Mouse (Mus musculus) kidney, postnatal 0 days (tissue): ENCODE results near the gene Ppme1. TPM values are rescaled to one million over a fixed set of nuclear protein-coding genes. Genes with fewer than 3 reads are reported as not detected.

Experiments
- ATAC-seq: fragments of 200-750 bp; cut with Nextera tagmentation; replicated peaks from 2 replicates; pipeline ENCODE4 v1.8.0; 2017; ENCODE audit warnings: low read depth, moderate number of reproducible peaks, moderate TSS enrichment, moderate library complexity; ENCODE audit not compliant: low FRiP score
- DNase-seq: peaks from one replicate; pipeline ENCODE4 v3.0.0-alpha.2; 2016; ENCODE audit warnings: low spot score
- H3K27ac ChIP-seq: fragments of 300-500 bp; sonication (generic); 2 replicates; pipeline ENCODE4 v1.5.1; 2014; ENCODE audit warnings: mild to moderate bottlenecking
- H3K27me3 ChIP-seq: fragments of 300-500 bp; sonication (generic); 2 replicates; pipeline ENCODE4 v1.6.1; 2014; ENCODE audit warnings: low read length, mixed read lengths; ENCODE audit not compliant: insufficient read depth
- H3K36me3 ChIP-seq: fragments of 300-500 bp; sonication (generic); 2 replicates; pipeline ENCODE4 v1.6.1; 2014; ENCODE audit warnings: low read length, mixed read lengths; ENCODE audit not compliant: insufficient read depth
- H3K4me1 ChIP-seq: fragments of 300-500 bp; sonication (generic); replicated peaks from 2 replicates; pipeline ENCODE4 v1.6.1; 2014; ENCODE audit warnings: antibody characterized with exemption, low read length, mixed read lengths; ENCODE audit not compliant: insufficient read depth
- H3K4me2 ChIP-seq: fragments of 300-500 bp; sonication (generic); 2 replicates; pipeline ENCODE4 v1.6.1; 2014; ENCODE audit warnings: mild to moderate bottlenecking, low read length, moderate library complexity, mixed read lengths
- H3K4me3 ChIP-seq: fragments of 300-500 bp; sonication (generic); replicated peaks from 2 replicates; pipeline ENCODE4 v1.5.1; 2014; ENCODE audit warnings: low read depth, low read length
- H3K9ac ChIP-seq: fragments of 300-500 bp; sonication (generic); 2 replicates; pipeline ENCODE4 v1.6.1; 2014; ENCODE audit warnings: low read depth, low read length
- H3K9me3 ChIP-seq: fragments of 300-500 bp; sonication (generic); replicated peaks from 2 replicates; pipeline ENCODE4 v1.6.1; 2016; ENCODE audit warnings: low read length, inconsistent platforms, mixed read lengths
- CTCF ChIP-seq: IDR thresholded peaks from 2 replicates; pipeline ENCODE4 v1.5.1; 2016; ENCODE audit warnings: antibody characterized with exemption, low read depth, mild to moderate bottlenecking, moderate library complexity
- WGBS: fragments of 180-500 bp; shearing (Covaris S2); extraction: QIAGEN DNeasy Blood & Tissue Kit; methylation state at CpG from one replicate; pipeline ENCODE4 v1.1.7; 2014; 5-methylcytosine and 5-hydroxymethylcytosine counted together
- polyA plus RNA-seq: library from polyadenylated mRNA; unstranded; fragments of >200 nt; fragmentation: Nextera tagmentation; extraction: Ambion mirVana; gene quantifications from 2 replicates; pipeline ENCODE4 v1.2.1, GENCODE M21; 2015

Ppme1 gene
- polyA plus RNA-seq, 1 experiment from 2014 or later, result 45.9 TPM

- 27% methylated on average over 6 of the region's 6 CpGs for WGBS
- DNase-seq, result peak; percentile 56
- TF ChIP-seq CTCF, result no peak
Observed at GRCm38 (mm10) chr7:100364888-100365287, 7.2 kb downstream of the Ppme1 start.

GRCm38 (mm10) chr7:100363162-100363561 is 8.9 kb downstream of the Ppme1 start:
- Histone ChIP-seq H3K9me3 (no peaks in the 10 kb centered on the region), H3K4me1 (no peaks in the 10 kb centered on the region), H3K27me3 (no peaks in the 10 kb centered on the region), H3K36me3 (no peaks in the 10 kb centered on the region), H3K4me3 (no peak overlapping the region), H3K4me2 (no peak overlapping the region), H3K9ac (no peak overlapping the region), H3K27ac (no peak overlapping the region)
- WGBS, result 79% methylated on average over 2 of the region's 2 CpGs
- ATAC-seq (no peak), DNase-seq (no peak)
- no peak for TF ChIP-seq CTCF

More at GRCm38 (mm10) chr7:100364888-100365287, 7.2 kb downstream of the Ppme1 start:
- no peak overlapping the region for H3K9ac ChIP-seq
- no peak overlapping the region for H3K4me2 ChIP-seq
- no peaks in the 10 kb centered on the region for H3K4me1 ChIP-seq
- no peaks in the 10 kb centered on the region for H3K27me3 ChIP-seq
- ATAC-seq, result no peak
- H3K9me3 ChIP-seq, result no peaks in the 10 kb centered on the region
- H3K27ac ChIP-seq, result no peak overlapping the region
- no peak overlapping the region for H3K4me3 ChIP-seq
- H3K36me3 ChIP-seq, result no peaks in the 10 kb centered on the region

GRCm38 (mm10) chr7:100357856-100358255 is 14.3 kb downstream of the Ppme1 start:
- Histone ChIP-seq H3K36me3 (no peaks in the 10 kb centered on the region), H3K9me3 (no peaks in the 10 kb centered on the region), H3K4me3 (no peak overlapping the region), H3K9ac (no peak overlapping the region), H3K4me1 (no peaks in the 10 kb centered on the region), H3K4me2 (no peak overlapping the region), H3K27ac (no peak overlapping the region), H3K27me3 (no peaks in the 10 kb centered on the region)
- TF ChIP-seq CTCF, result no peak
- ATAC-seq (no peak), DNase-seq (no peak)

- ATAC-seq (no peak), DNase-seq (peak; percentile 29)
- H3K4me2 ChIP-seq, result no peak overlapping the region
- no peaks in the 10 kb centered on the region for H3K4me1 ChIP-seq
- H3K27ac ChIP-seq, result no peak overlapping the region
- H3K9ac ChIP-seq, result no peak overlapping the region
- H3K9me3 ChIP-seq, result no peaks in the 10 kb centered on the region
- 55% methylated on average over 1 of the region's 1 CpGs for WGBS
- no peak for TF ChIP-seq CTCF
- H3K4me3 ChIP-seq, result no peak overlapping the region
- no peaks in the 10 kb centered on the region for H3K27me3 ChIP-seq
- no peaks in the 10 kb centered on the region for H3K36me3 ChIP-seq
Observed at GRCm38 (mm10) chr7:100356768-100357167, 15.3 kb downstream of the Ppme1 start.

- ATAC-seq, result no peak
- 66% methylated on average over 5 of the region's 5 CpGs for WGBS
- TF ChIP-seq CTCF, result no peak
Observed at GRCm38 (mm10) chr7:100356324-100356723, 15.8 kb downstream of the Ppme1 start.

GRCm38 (mm10) chr7:100354984-100355383 is 17.1 kb downstream of the Ppme1 start:
- Histone ChIP-seq H3K27ac (no peak overlapping the region), H3K4me1 (no peaks in the 10 kb centered on the region), H3K9me3 (no peaks in the 10 kb centered on the region), H3K4me2 (no peak overlapping the region), H3K9ac (no peak overlapping the region), H3K4me3 (no peak overlapping the region), H3K36me3 (no peaks in the 10 kb centered on the region), H3K27me3 (no peaks in the 10 kb centered on the region)
- no peak for ATAC-seq
- DNase-seq, result no peak
- WGBS, result 70% methylated on average over 4 of the region's 4 CpGs
- TF ChIP-seq CTCF, result no peak

More at GRCm38 (mm10) chr7:100356324-100356723, 15.8 kb downstream of the Ppme1 start:
- no peaks in the 10 kb centered on the region for H3K36me3 ChIP-seq
- no peaks in the 10 kb centered on the region for H3K9me3 ChIP-seq
- no peak overlapping the region for H3K27ac ChIP-seq
- no peak for DNase-seq
- H3K4me1 ChIP-seq, result no peaks in the 10 kb centered on the region
- no peak overlapping the region for H3K4me3 ChIP-seq
- no peak overlapping the region for H3K4me2 ChIP-seq
- no peaks in the 10 kb centered on the region for H3K27me3 ChIP-seq
- H3K9ac ChIP-seq, result no peak overlapping the region

- no peak for TF ChIP-seq CTCF
- Histone ChIP-seq H3K9ac (no peak overlapping the region), H3K27me3 (no peaks in the 10 kb centered on the region), H3K27ac (no peak overlapping the region), H3K36me3 (peaks cover 64% of the 10 kb centered on the region), H3K4me3 (no peak overlapping the region), H3K9me3 (no peaks in the 10 kb centered on the region), H3K4me2 (no peak overlapping the region), H3K4me1 (no peaks in the 10 kb centered on the region)
- 92% methylated on average over 2 of the region's 2 CpGs for WGBS
- no peak for DNase-seq
- no peak for ATAC-seq
Observed at GRCm38 (mm10) chr7:100335921-100336320, 36.2 kb downstream of the Ppme1 start.
